Mouse (Mus musculus) liver, embryonic 11.5 days (tissue): ENCODE measurements around the gene Teddm1b. TPM values are rescaled to one million over a fixed set of nuclear protein-coding genes. Genes with fewer than 3 reads are reported as not detected.
A peak's percentile ranks its signal among the peaks of the same experiment; 100 is the strongest.

Source experiments
- ATAC-seq: fragments of 200-750 bp; cut with Nextera tagmentation; replicated peaks from 2 replicates; pipeline ENCODE4 v1.8.0; 2017; ENCODE audit warnings: moderate number of reproducible peaks, mild to moderate bottlenecking, moderate TSS enrichment, moderate library complexity; ENCODE audit not compliant: low FRiP score
- DNase-seq: peaks from one replicate; pipeline ENCODE4 v3.0.0-alpha.2; 2017; ENCODE audit warnings: low spot score
- H3K27ac ChIP-seq: fragments of 300-500 bp; sonication (generic); 2 replicates; pipeline ENCODE4 v1.5.1; 2014; ENCODE audit warnings: mild to moderate bottlenecking, low read depth, low read length, control low read depth
- H3K27me3 ChIP-seq: fragments of 300-500 bp; sonication (generic); replicated peaks from 2 replicates; pipeline ENCODE4 v1.6.1; 2014; ENCODE audit warnings: low read length, mixed read lengths; ENCODE audit not compliant: control insufficient read depth, insufficient read depth
- H3K36me3 ChIP-seq: fragments of 300-500 bp; sonication (generic); 2 replicates; pipeline ENCODE4 v1.6.1; 2014; ENCODE audit warnings: mild to moderate bottlenecking, low read length, moderate library complexity, mixed read lengths; ENCODE audit not compliant: control insufficient read depth, insufficient read depth
- H3K4me1 ChIP-seq: fragments of 300-500 bp; sonication (generic); replicated peaks from 2 replicates; pipeline ENCODE4 v1.6.1; 2014; ENCODE audit warnings: low read length, mixed read lengths; ENCODE audit not compliant: control insufficient read depth, insufficient read depth
- H3K4me2 ChIP-seq: fragments of 300-500 bp; sonication (generic); 2 replicates; pipeline ENCODE4 v1.6.1; 2014; ENCODE audit warnings: mild to moderate bottlenecking, control low read depth, moderate library complexity
- H3K4me3 ChIP-seq: fragments of 300-500 bp; sonication (generic); 2 replicates; pipeline ENCODE4 v1.5.1; 2014; ENCODE audit warnings: low read depth, low read length, control low read depth
- H3K9ac ChIP-seq: fragments of 300-500 bp; sonication (generic); 2 replicates; pipeline ENCODE4 v1.6.1; 2014; ENCODE audit warnings: low read depth, low read length, control low read depth
- H3K9me3 ChIP-seq: fragments of 300-500 bp; sonication (generic); 2 replicates; pipeline ENCODE4 v1.6.1; 2016; ENCODE audit warnings: low read length, inconsistent platforms, mixed read lengths; ENCODE audit not compliant: control insufficient read depth
- WGBS: fragments of 180-500 bp; shearing (Covaris S2); extraction: QIAGEN DNeasy Blood & Tissue Kit; methylation state at CpG from one replicate; pipeline ENCODE4 v1.1.7; 2014; 5-methylcytosine and 5-hydroxymethylcytosine counted together
- polyA plus RNA-seq: library from polyadenylated mRNA; unstranded; fragments of >200 nt; fragmentation: Nextera tagmentation; extraction: Ambion mirVana; gene quantifications from 2 replicates; pipeline ENCODE4 v1.2.1, GENCODE M21; 2014

Gene Teddm1b
- polyA plus RNA-seq, 1 experiment from 2014 or later, result 0.40 TPM

DNA sequence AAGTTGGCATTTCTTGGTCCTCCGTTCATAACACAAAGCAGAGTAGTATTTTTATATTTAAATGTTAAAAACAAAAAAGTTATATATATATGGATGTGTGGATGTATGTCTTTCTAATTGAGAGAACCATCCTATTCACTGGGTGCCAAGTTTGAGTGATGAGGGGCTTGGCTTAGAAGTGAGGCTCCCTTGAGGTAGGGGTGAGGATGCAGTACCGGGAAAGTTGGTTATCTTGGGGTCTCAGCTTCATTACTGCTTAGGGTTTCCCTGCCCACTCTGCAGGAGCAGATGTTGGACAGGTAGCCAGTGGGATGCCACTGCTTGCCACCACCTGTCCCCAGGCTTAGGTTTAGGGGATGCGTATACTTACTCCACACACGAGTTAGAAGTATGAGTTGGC, 34.6 kb downstream of the Teddm1b start:
- no peaks in the 10 kb centered on the region for H3K27me3 ChIP-seq
- no peaks in the 10 kb centered on the region for H3K9me3 ChIP-seq
- no peak overlapping the region for H3K4me3 ChIP-seq
- no peak overlapping the region for H3K9ac ChIP-seq
- H3K36me3 ChIP-seq, result peaks cover 40% of the 10 kb centered on the region
- no peak overlapping the region for H3K4me2 ChIP-seq
- no peak for DNase-seq
- H3K27ac ChIP-seq, result no peak overlapping the region
- no peaks in the 10 kb centered on the region for H3K4me1 ChIP-seq
- 94% methylated on average over 4 of the region's 4 CpGs for WGBS
- no peak for ATAC-seq

DNA sequence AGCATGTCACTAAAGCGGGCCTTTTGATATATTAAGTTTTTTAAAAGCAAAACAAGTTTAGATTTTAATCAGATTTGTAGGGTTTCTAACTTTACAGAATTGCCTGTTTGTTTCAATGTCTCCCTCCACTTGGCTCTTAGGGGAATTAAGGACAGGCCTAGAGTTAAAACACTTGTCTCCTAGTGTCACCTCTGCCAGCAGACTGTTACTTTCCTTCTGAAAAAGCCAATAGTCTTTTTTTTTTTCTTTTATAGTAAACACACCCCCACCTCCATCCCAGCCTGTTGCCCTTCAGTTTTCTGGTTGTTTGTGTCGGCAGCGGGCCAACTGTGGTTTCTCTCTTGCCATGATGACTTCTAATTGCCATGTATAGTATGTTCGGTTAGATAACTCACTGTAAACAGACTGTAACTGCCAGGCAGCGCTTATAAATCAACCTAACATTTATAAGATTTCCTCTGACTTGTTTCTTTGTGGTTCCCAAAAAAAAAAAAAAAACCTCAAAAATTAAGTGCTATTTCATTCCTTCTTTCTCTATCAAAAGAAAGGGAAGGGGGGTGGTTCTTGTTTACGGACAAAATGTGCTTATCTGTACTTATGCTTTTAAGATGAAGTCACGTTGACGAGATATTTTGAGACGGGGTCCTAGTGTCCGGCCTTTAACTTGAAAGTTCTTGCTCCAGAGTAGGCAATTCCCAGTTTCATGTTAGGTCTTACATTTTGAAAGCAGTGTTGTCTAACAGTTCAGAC, 35.2 kb downstream of the Teddm1b start:
- H3K27me3 ChIP-seq, result no peaks in the 10 kb centered on the region
- WGBS, result 67% methylated on average over 10 of the region's 10 CpGs
- no peaks in the 10 kb centered on the region for H3K4me1 ChIP-seq
- ATAC-seq, result no peak
- H3K9ac ChIP-seq, result no peak overlapping the region
- H3K4me2 ChIP-seq, result no peak overlapping the region
- no peak overlapping the region for H3K4me3 ChIP-seq
- peaks cover 33% of the 10 kb centered on the region for H3K36me3 ChIP-seq
- no peak for DNase-seq
- H3K9me3 ChIP-seq, result no peaks in the 10 kb centered on the region
- no peak overlapping the region for H3K27ac ChIP-seq

DNA sequence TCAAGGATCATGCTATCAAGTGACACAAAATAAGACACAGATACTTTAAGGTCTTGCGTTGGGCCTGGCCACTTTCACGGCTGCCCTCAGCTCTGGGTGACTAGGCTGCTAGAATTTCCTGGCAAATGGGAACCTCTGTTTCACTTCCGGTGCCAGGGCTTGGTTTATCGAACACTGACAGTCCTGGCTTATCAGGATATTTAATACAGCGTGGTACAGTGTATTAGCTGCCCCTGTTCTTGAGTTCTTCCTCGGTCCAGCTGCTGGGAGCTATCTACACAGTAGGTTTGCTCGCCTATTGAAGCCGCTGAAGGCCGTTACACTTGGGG, 35.8 kb downstream of the Teddm1b start:
- H3K9ac ChIP-seq, result no peak overlapping the region
- ATAC-seq, result peak; percentile 39; the same call in 1 of the 2 replicates
- H3K9me3 ChIP-seq, result no peaks in the 10 kb centered on the region
- DNase-seq, result no peak
- no peak overlapping the region for H3K4me2 ChIP-seq
- WGBS, result 76% methylated on average over 9 of the region's 9 CpGs
- no peaks in the 10 kb centered on the region for H3K4me1 ChIP-seq
- H3K27ac ChIP-seq, result no peak overlapping the region
- peaks cover 28% of the 10 kb centered on the region for H3K36me3 ChIP-seq
- no peak overlapping the region for H3K4me3 ChIP-seq
- H3K27me3 ChIP-seq, result no peaks in the 10 kb centered on the region

DNA sequence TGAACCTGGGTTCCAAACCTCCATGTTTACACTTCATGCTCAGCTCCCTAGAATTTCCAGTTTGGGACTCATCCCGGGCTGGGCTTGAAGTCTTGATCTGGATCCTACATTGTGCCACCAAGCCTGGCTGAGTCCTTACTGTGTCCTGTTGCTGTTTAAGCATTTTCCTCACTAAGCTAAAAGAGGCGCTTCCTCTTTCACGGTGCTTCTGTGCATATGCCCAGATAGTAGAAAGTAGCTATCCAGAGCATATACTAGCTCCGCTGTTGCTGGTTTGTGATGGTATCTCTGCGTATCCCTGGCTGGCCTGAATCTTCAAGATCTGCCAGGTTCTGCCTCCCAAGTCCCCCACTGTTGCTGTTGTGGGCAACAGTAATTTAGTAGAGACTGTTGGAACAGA, 36.3 kb downstream of the Teddm1b start:
- no peaks in the 10 kb centered on the region for H3K27me3 ChIP-seq
- no peaks in the 10 kb centered on the region for H3K9me3 ChIP-seq
- no peaks in the 10 kb centered on the region for H3K4me1 ChIP-seq
- H3K9ac ChIP-seq, result no peak overlapping the region
- no peak overlapping the region for H3K4me3 ChIP-seq
- H3K4me2 ChIP-seq, result no peak overlapping the region
- ATAC-seq, result no peak
- H3K27ac ChIP-seq, result no peak overlapping the region; the same call in 1 of the 2 replicates
- DNase-seq, result no peak
- 81% methylated on average over 5 of the region's 5 CpGs for WGBS
- peaks cover 23% of the 10 kb centered on the region for H3K36me3 ChIP-seq

DNA sequence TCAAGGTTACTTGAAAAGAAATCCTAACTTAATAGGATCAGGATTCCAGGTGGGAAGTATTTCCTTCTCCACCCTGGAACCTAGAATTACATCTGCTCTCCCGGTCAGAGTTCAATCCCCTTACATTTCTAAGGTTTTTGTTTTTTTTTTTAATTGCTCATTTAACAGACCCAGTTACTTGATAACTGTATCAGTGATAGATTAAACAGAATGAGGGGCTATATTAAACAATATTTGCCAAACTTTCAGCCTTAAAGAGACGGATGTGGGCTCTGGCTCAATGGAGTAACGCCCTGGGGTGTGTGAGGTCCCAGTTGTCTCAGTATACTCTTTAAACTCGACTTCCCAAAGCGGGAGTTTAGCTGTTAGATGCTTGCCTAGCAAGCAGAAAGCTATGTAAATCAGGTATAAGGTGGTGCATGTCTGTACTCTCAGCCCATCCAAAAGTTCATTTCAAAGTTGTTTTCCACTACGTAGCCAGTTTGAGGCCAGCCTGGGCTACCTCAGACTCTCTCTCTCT, 37.2 kb downstream of the Teddm1b start:
- Histone ChIP-seq H3K9ac (no peak overlapping the region), H3K36me3 (peaks cover 18% of the 10 kb centered on the region), H3K27ac (no peak overlapping the region; the same call in 1 of the 2 replicates), H3K9me3 (no peaks in the 10 kb centered on the region), H3K4me2 (no peak overlapping the region), H3K4me3 (no peak overlapping the region), H3K27me3 (no peaks in the 10 kb centered on the region), H3K4me1 (no peaks in the 10 kb centered on the region)
- ATAC-seq (no peak), DNase-seq (no peak)
- WGBS, result 87% methylated on average over 6 of the region's 6 CpGs

DNA sequence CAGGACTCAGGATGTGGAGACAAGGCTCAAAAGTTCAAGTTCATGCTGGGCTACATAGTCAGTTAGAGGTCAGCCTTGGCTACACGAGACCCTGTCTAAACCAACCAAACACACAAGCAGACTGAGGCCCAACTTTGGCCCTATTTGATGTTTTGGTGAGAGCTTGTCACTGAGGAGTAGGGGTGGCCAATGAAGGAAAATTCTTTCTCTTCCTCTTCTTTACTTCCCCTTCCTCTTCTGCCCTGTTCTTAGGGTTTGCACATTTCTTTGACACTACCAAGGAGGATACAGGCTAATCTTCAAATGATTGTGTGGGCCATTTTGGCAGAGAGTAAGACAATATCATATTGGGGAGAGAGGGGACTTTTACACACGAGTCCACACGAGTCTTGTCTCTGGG, 39.7 kb downstream of the Teddm1b start:
- no peaks in the 10 kb centered on the region for H3K27me3 ChIP-seq
- H3K9ac ChIP-seq, result no peak overlapping the region
- no peak overlapping the region for H3K27ac ChIP-seq
- DNase-seq (no peak), ATAC-seq (no peak)
- H3K4me2 ChIP-seq, result no peak overlapping the region
- no peak overlapping the region for H3K4me3 ChIP-seq
- no peaks in the 10 kb centered on the region for H3K9me3 ChIP-seq
- 0 out of 2 replicates have a peak, but pooled peaks cover 3% of the 10 kb centered on the region for H3K36me3 ChIP-seq
- 67% methylated on average over 3 of the region's 3 CpGs for WGBS
- no peaks in the 10 kb centered on the region for H3K4me1 ChIP-seq

DNA sequence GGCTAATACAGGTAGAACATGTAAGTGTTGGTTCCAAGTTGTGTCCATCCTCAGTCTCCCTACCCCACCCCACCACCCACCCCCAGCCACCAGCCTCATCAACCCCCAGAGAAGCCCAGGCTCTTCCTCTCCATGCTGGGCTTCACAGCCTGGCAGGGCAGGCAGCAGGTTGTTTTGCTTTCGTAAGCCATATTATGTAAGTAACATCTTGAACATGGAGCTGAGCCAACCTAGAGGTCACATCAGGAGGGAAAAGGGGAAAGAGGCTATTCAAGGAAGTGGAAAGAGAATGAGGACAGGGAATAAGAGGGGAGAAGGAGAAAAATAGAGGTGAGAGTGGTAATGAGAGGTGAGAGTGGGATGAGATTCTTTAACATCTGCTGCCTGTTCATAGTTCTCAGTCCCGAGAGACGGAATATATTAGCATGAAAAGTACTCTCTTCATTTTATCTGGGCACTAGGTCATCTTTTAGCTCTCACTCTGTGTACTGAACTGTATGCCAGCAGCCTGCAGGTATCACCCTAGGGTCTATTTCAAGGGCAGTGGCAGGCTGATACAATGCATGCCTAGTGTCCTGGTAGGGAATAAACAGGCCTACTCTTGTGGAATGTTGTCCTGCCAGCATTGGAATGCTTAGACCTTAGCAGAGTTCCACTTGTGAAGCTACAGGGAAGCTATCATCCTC, 44.5 kb downstream of the Teddm1b start:
- H3K4me1 ChIP-seq, result no peaks in the 10 kb centered on the region
- H3K9ac ChIP-seq, result no peak overlapping the region
- WGBS, result 85% methylated on average over 3 of the region's 3 CpGs
- no peaks in the 10 kb centered on the region for H3K36me3 ChIP-seq
- H3K4me3 ChIP-seq, result no peak overlapping the region
- DNase-seq (no peak), ATAC-seq (no peak)
- no peak overlapping the region for H3K4me2 ChIP-seq
- no peaks in the 10 kb centered on the region for H3K27me3 ChIP-seq
- H3K27ac ChIP-seq, result no peak overlapping the region
- no peaks in the 10 kb centered on the region for H3K9me3 ChIP-seq

DNA sequence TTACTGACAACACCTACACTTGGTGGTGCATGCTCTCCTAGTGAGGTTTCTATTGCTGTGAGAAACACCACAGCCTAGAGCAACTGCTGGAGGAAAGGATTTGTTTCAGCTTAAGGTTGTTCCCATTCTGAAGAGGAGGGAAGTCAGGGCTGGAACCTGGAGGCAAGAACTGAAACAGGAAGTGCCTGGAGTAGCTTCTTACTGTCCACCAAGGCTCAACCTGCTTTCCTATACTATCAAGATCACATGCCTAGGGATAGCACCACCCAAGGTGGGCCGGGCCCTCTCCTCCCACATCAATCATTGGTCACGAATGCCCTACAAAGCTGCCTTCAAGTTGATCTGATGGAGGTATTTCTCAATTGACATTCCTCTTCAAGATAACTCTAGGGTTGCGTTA, 47.5 kb downstream of the Teddm1b start:
- no peak overlapping the region for H3K4me2 ChIP-seq
- H3K27ac ChIP-seq, result no peak overlapping the region
- ATAC-seq, result no peak
- no peak for DNase-seq
- H3K36me3 ChIP-seq, result no peaks in the 10 kb centered on the region
- H3K9me3 ChIP-seq, result no peaks in the 10 kb centered on the region
- WGBS, result 77% methylated on average over 3 of the region's 3 CpGs
- no peak overlapping the region for H3K4me3 ChIP-seq
- no peak overlapping the region for H3K9ac ChIP-seq
- H3K4me1 ChIP-seq, result no peaks in the 10 kb centered on the region
- H3K27me3 ChIP-seq, result no peaks in the 10 kb centered on the region

DNA sequence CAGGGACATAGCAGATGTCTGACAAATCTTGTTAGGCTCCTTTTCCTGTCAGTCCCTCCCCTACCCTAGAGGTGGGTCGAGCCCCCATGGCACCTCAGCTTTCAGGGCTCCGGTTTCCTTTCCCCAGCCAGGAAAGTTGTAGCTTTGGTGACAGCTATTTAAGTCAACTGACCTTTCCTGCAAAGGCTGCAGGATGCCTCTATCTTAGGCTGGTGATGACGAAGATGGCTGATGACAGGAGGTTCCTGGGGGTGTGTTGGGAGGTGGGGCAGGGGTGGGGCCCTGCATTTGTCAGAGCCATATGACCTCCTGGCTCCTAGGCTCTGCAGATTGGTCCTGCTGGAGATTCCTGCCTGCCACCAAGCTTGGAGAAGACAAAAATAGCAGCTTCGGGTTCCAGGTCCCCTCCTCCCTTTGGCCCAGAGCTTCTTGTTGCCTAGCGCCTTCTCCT, 48.5 kb downstream of the Teddm1b start:
- H3K4me3 ChIP-seq, result no peak overlapping the region
- WGBS, result 47% methylated on average over 5 of the region's 5 CpGs
- no peak overlapping the region for H3K27ac ChIP-seq
- H3K36me3 ChIP-seq, result no peaks in the 10 kb centered on the region
- DNase-seq (no peak), ATAC-seq (no peak)
- no peak overlapping the region for H3K9ac ChIP-seq
- H3K27me3 ChIP-seq, result no peaks in the 10 kb centered on the region
- no peak overlapping the region for H3K4me2 ChIP-seq
- no peaks in the 10 kb centered on the region for H3K9me3 ChIP-seq
- H3K4me1 ChIP-seq, result no peaks in the 10 kb centered on the region
